Mouse (Mus musculus): ENCODE results near the gene F13a1. TPM values are rescaled to one million over a fixed set of nuclear protein-coding genes. Genes with fewer than 3 reads are reported as not detected.

Gene F13a1
- polyA plus RNA-seq, 1 experiment = 30.0 TPM

DNA sequence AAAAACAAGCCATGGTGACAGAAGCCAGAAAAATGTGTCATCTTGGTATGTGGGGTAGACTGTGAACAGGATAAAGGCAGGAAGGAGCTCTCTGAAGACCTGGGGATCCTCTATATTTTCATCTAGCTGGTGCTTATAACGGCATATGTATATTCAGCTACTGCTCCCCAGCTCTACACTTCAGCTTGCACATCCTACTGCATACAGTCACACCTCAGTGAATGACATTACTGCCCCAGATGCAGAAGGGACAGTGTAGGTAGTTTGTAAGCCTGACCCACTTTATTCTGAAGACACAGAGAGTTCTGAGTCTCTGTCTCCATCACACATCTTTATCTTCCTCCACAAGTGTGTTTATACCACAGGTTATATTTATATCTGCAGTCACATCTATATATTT, 157.8 kb downstream of the F13a1 start:
- H3K4me1 ChIP-seq (ENCODE audit: control insufficient read depth, insufficient read depth, low read length) = no peaks in the 10 kb centered on the region
- 80% methylated on average over 1 of the region's 1 CpGs for WGBS
- no peak overlapping the region for H3K27ac ChIP-seq (ENCODE audit: control insufficient read depth, insufficient read depth, low read depth, low read length, poor library complexity)
- no peak overlapping the region for H3K4me3 ChIP-seq (replicated peaks; ENCODE audit: control insufficient read depth, low read depth, low read length)
- no peak for TF ChIP-seq CTCF (IDR thresholded peaks at IDR 0.05; ENCODE audit: control insufficient read depth, insufficient read depth, low read length)
- TF ChIP-seq POLR2A (IDR thresholded peaks at IDR 0.05; ENCODE audit: borderline replicate concordance, control insufficient read depth, low read depth, low read length) = no peak

DNA sequence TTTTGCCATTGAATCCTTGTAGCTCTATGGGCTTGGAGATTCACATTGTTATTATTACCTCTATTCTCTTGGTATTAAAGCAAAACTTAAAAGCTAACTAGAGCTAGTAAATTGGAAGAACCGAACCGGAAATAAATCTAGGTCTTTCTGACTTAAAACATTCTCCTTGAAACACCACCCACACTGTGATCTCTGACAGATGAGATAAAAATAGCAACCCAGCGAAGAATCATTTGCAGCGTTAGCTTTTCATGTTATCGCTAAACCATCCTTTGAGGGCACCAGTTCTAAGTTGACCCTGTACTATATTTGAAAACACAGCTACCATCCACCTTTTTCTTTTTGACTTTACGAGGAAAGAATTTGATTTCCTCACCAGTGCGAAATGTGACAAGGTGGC, 164.1 kb downstream of the F13a1 start:
- no peak overlapping the region for H3K27ac ChIP-seq (ENCODE audit: control insufficient read depth, insufficient read depth, low read depth, low read length, poor library complexity)
- no peaks in the 10 kb centered on the region for H3K4me1 ChIP-seq (ENCODE audit: control insufficient read depth, insufficient read depth, low read length)
- no peak for TF ChIP-seq CTCF (IDR thresholded peaks at IDR 0.05; ENCODE audit: control insufficient read depth, insufficient read depth, low read length)
- TF ChIP-seq POLR2A (IDR thresholded peaks at IDR 0.05; ENCODE audit: borderline replicate concordance, control insufficient read depth, low read depth, low read length) = no peak

DNA sequence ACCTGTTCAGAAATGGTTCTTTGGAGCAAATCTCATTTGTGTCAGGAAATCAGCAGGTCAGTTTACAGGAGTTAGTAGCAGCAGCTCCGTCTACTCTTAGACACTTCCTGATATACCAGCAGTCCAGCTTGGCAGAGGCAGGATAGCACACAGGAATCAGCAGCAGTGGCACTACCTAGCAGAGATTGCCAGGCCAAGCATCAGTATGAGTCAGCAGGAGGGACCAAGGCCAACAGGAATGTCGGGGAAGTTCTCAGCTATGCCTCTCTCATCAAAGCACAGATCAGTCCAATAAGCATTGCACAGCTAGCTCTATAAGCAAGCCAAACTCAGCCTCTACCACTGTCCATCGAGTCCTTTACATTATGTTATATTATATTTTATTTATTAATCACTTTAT, 210.9 kb downstream of the F13a1 start:
- no peak for TF ChIP-seq CTCF (IDR thresholded peaks at IDR 0.05; ENCODE audit: control insufficient read depth, insufficient read depth, low read length)
- no peak for TF ChIP-seq POLR2A (IDR thresholded peaks at IDR 0.05; ENCODE audit: borderline replicate concordance, control insufficient read depth, low read depth, low read length)
- WGBS = 70% methylated on average over 3 of the region's 3 CpGs
- H3K4me1 ChIP-seq (ENCODE audit: control insufficient read depth, insufficient read depth, low read length) = no peaks in the 10 kb centered on the region

More for the DNA sequence above, 164.1 kb downstream of the F13a1 start:
- WGBS = 84% methylated on average over 7 of the region's 7 CpGs
- H3K4me3 ChIP-seq (replicated peaks; ENCODE audit: control insufficient read depth, low read depth, low read length) = no peak overlapping the region

More for the DNA sequence above, 210.9 kb downstream of the F13a1 start:
- H3K4me3 ChIP-seq (replicated peaks; ENCODE audit: control insufficient read depth, low read depth, low read length) = no peak overlapping the region
- H3K27ac ChIP-seq (ENCODE audit: control insufficient read depth, insufficient read depth, low read depth, low read length, poor library complexity) = no peak overlapping the region
